Mouse (Mus musculus) erythroblast, adult 5-6 weeks (primary cell): ENCODE measurements around the gene Plxnb2. TPM values are rescaled to one million over a fixed set of nuclear protein-coding genes. Genes with fewer than 3 reads are reported as not detected.

Experiments
- ATAC-seq: replicated peaks from 2 replicates; pipeline ENCODE4 v1.8.0; 2016; ENCODE audit warnings: moderate number of reproducible peaks, mild to moderate bottlenecking, moderate TSS enrichment, inconsistent platforms; ENCODE audit not compliant: poor library complexity, low FRiP score, severe bottlenecking
- total RNA-seq, 2 experiments: library from RNA; stranded (forward) in 1 of 2; stranded (reverse) in 1 of 2; fragments of 150-400 nt in 1 of 2; fragments of 200-764, 138-1000 nt in 1 of 2; gene quantifications; 2 replicates each; pipeline versions ENCODE4 v1.2.3 to v1.2.4; 2015 to 2017; ENCODE audit warnings: low replicate concordance in 2 of 2

Gene Plxnb2
- total RNA-seq (2015; ENCODE audit: low replicate concordance): 9.6 and 14.2 TPM in 2 replicates
- 4.9 and 6.9 TPM in 2 replicates for total RNA-seq (2017; ENCODE audit: low replicate concordance)

DNA sequence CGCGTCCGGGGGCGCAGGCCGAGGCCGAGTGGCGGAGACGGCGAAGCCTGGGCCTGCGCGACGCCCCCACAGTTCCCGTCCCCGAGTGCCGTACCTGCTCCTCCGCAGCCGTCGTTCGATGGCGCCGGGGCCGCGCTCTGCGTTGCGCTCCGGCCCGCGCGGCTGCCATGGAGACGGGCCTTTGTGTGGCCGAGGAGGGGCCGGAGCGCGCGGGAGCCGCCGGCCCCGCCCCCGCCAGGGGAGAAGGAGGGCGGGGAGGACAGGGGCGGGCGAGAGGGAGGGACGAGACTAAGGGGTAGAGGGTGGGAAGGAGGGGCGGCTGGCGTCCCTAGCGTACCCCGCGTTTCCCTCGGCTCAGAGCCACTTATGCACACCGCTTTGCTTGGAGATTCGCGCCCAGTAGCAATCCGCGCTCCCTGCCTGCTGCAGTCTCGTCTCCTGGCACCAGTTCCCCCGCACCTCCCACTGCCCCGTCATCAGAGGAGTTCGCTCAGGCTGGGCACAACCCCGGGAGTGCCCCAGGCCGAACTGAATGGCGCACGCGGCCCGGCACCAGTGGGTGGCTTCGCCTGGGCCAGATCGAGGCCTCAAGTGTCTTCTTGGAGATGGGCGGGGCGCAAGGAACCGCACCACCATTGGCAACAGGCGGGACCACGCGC lies at the start of gene Plxnb2:
TSS of gene Plxnb2 (minus strand) at position 218 of the 659 bp plus-strand sequence.
- no peak for ATAC-seq

DNA sequence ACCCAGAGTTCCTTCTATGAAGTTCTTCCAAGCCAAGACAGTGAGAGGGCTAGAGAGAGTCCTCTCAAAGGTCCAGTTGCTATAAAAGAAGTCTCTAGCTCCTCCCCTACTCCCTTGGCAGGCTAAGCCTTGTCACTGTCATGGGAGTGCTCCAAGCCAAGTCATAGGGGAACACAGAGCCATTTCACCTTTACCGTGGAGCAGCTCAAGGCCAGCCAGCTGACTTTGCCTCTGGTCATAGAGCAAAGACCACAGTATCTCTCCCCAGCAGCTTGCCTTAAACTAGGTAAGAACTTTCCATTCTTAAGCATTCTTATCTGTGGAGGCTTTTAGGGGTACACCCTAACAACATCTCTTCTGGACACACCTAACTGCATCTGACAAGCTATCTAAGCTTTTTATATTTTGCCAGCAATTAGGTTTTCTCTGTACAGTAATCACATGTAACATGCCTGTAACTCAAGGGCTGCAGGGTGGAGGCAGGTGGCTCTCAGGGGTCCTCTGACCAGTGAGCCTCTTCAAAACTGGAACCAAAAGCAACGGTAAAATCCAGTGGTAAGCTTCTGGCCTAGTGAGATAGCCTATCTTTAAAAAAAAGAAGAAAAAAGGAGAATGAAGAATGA lies 35.1 kb upstream of the Plxnb2 start:
- ATAC-seq: peak; percentile 62

DNA sequence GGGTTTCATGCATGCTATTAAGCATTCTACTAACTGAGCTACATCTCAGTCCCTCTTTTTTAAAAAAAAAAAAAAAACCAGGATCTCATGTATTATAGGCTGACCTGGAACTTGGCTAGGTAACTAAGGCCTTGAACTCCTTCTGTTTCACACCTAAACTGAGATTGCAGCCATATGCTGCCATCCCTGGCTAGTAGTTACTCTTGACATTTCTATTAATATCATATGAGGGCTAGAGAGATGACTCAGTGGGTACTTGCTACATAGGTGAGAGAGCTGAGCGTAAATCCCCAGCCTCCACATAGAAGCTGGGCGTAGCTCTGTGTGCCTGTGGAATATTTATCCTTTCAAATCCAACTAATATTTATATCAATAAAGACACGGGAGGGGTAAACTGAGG lies 34.4 kb upstream of the Plxnb2 start:
- ATAC-seq: no peak

DNA sequence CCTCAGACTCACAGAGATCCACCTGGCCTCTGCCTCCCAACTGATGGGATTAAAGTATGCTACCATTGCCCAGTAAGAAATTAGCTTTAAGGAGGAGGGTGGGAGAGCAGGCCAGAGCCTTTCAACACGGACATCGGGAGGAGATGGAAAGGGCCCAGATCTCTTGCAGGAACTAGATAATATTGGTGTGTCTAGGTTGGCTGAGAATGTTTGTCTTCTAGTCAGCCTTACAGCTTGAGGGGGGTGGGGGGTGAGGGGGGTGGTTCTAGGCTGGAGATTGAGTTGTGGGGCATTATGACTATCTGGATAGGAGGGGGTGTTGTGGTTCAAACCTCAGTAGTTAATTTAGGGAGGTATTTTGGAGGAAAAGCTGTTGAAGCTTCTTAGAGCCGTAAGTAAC lies 32.9 kb upstream of the Plxnb2 start:
- ATAC-seq: no peak

DNA sequence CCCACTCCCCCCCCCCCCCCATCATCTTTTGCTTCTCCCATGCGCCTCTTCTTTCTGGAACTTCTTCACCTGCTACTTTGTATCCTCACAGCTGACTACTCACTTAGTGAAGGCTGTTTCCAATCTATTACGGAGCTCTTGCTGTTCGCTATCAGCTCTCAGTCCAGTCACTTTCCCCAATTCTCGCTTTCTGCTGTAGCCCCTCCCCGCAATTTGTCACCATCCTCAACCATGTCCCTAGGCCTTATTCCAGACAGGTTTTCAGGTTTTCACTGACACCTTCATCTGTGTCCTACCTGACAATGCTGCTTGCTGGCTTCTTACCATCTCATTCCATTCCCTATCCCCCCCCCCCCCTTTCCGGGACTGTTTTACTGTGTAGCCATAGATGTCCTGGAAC lies 31.9 kb upstream of the Plxnb2 start:
- ATAC-seq: no peak

DNA sequence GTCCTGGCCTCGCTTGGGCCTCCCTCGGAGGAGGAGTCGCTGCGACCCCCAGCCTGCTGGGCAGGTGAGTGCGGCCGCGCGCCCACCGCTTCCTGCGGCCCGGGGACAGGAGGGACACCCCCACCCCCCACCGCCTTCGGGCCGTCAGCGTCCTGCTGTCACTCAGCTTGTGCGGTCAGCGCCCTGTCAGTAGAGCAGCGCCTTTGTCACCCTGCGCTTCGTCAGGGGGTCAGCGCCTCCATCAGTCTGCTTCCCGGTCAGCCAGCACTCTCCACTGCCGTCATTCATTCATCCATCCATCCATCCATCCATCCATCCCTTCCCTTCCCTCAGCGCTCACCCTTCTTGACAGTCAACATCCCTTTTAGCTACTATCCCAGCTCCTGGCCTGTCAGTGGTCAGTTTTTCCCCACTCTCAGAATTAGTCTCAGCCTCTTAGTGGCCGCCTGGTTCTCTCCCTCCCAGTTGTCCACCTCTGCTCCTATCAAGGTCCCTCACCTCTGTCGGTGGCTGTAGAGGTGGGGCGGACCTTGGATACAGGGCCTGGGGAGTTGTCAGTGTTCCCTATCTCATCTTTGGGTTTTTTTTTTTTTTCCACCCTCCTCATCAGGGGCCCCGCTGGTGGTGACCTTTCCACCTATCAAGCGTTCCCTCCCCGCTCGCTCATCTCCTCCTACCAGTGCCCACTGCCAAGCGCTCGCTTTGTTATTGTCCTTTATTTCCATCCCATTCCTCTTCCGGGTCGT lies 31.3 kb upstream of the Plxnb2 start:
- ATAC-seq: peak; percentile 55

DNA sequence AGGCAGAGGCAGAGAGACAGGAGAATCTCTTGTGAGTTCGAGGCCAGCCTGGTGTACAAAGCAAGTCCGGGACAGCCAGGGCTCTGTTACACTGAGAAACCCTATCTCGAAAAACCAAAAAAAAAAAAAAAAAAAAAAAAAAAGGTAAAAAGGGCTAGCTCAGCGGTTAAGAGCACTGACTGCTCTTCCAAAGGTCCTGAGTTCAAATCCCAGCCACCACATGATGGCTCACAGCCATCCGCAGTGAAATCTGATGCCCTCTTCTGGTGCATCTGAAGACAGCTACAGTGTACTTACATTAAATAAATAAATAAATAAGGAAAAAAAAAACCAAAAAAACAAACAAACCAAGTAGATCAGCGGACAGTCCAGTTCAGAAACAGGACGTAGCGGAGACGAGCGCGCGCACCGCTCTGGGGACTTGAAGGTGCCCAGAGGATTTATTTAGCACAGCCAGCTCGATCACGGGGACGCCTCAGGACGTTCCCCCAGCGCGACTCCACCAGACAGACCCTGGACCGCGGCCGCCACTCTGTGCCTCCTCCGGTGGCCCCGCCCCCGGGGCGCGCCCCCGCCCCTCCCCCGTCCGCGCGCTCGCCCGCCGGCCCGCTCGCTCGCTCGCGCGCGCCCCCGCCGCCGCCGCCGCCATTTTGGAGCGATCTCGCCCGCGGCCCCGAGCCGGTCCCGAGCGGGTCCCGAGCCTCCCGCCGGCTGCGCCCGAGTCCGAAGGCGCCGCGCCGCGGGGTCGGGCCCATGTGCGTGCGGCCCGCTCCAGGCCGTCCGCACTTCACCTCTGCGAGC lies 30.5 kb upstream of the Plxnb2 start, which contains the start of gene Ppp6r2:
TSS of gene Ppp6r2 (plus strand) at position 639 of the 801 bp plus-strand sequence.
- ATAC-seq: peak; percentile 42

DNA sequence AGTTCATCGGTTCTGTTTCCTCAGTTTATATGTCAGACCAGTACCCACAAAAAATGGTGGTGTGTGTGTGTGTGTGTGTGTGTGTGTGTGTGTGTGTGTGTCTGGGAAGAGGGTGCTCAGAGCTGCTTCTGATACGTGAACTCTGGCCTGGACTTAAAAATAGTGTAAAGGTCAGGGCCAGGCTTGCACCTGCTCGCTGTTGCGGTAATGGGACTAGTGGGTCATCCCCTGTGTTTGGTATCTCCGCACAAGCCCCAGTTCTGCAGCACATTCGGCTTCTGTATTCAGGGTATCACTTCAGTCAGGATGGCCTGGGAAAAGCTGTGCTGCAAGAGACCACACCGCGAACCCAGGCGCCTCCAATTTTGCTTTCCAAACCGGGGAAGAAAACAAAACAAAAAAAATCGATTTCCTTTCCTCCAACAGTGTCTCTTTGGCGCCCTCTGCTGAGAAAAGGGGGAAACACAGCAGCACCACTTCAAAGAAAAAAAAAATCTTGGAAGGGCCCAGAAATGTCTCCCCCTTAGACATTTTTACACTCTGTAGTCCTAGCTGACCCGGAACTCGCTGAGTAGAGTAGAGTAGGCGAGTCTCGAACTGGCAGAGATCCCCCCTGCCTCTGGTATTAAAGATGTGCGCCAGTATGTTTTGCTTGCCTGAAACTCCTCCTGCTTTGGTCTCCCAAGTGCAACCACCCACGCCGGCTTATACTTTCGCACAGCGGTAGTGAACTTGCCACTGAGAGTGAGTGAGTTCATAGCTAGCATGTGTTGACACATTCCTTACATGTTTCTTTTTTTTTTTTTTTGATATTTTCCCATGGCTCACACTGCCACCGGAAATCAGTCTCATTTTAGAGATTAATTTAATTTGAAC lies 29.5 kb upstream of the Plxnb2 start:
- peak; percentile 63 for ATAC-seq

DNA sequence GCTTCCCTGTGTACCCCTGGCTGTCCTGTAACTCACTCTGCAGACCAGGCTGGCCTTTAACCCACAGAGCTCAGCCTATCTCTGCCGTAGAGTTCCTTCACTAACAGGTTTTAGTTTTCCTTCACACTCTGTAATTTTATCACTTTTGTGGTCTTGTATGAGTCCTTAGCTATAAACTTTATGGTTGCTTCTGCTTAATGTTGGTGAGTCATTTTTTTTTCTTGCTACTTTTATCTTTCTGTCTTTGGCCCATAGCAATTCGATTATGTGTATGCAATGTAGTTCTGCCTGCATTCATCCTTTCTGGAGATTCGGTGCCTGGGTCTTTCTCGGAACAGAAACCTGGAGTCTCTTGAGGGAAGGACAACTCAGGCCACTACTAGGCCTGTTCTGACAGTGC lies 26.9 kb upstream of the Plxnb2 start:
- no peak for ATAC-seq

DNA sequence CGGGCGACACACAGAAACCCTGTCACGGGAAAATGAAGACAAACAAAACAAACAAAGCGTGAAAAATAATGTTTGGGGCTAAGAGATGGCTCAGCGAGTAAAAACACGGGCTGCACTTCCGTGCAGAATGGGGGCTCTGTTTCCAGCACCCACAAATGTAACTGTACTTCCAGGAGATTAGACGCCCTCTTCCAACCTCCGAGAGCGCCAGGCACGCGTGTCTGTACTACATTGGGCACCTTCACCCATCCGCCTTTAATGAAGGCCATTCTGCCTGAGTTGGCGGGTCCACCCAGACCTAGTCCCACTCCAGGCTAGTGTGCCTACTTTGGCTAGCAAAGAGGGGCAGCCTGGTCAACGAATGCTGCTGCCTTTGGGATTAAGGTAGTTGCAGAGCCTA lies 16.5 kb upstream of the Plxnb2 start:
- ATAC-seq: no peak

DNA sequence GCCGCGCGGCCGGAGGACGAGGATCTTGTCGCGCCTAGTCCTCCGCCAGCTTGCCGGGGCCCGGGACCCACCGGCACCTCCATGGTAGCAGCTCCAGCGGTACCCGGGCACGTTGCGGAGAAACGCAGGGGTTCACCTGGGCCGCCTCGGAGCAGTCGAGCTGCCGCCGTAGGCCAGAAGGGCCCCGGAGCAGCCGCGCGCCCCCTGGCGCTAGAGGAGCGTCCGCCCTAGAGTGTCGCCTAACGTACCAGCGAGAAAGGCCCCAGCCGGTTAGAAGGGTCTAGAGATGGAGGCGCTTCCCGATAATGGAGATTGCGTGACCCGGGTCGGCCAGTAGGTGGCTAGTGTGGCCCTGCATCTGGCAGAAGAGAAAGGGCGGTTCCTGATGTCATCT lies 15.7 kb upstream of the Plxnb2 start, which contains the start of gene Dennd6b:
TSS of gene Dennd6b (minus strand) at position 184 of the 394 bp plus-strand sequence.
- ATAC-seq: peak; percentile 96

DNA sequence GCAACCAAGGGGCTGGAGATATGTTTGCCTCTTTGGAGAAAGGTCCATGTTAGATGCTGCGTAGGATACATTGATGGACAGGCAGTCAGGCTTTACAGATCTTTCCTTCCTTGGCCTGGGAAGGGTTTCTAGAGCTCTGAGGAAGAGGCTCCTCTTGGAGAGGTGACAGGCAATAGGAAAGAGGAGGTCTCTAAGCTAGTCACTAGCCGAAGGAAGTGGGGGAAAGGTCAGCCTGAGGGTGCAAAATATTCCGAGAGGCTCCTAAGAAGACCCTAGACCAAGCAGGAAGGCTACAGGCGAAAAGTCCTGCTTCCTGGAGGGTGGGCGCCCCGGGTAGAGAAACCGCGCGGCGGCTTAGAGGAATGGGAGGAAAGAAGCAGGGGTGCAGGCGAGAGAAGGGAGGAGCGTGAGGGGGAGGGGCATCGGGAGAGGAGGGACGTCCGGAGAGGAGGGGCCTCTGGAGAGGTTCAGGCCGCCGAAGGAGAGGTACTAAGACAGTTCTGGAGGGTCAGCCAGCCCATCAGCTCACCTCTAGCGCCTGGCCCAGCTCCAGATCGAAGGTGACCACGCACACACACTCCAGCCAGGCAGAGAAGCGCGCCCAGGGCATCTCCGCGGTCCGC lies 15.2 kb upstream of the Plxnb2 start:
- ATAC-seq: peak; percentile 93

DNA sequence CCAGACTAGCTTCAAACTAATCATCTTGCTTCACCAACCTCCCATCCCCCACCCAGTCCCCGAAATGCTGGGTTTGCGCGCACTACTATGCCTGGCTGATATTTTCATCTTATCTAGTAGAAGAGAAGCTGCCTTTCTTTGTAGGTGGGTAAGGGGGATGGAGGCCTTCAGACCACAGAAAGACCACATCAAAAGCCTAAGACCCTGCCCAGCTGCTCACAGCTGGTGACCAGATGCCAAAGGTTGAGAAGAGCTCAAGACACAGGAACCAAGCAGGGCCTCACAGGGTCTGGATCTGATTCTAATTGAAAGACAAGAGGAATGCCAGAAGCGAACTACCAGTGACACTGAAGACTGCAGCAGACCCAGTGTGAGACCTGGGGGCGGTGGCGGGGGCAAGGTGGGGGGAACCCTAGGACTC lies 14.7 kb upstream of the Plxnb2 start:
- no peak for ATAC-seq

DNA sequence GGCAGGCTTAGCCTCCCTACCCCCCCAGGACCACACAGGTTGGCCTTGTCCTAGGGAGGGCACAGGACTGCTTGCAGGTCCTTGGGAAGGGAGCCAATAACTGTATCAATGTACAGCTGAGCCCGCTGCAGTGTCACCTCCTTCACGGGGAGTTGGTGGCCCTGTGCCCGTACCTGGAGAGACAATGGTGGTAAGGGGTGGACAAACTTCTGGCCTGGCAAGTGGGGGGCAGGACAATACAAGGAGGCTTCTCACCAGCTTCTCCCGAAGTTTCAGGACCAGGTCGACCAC lies 4.3 kb upstream of the Plxnb2 start:
- no peak for ATAC-seq

DNA sequence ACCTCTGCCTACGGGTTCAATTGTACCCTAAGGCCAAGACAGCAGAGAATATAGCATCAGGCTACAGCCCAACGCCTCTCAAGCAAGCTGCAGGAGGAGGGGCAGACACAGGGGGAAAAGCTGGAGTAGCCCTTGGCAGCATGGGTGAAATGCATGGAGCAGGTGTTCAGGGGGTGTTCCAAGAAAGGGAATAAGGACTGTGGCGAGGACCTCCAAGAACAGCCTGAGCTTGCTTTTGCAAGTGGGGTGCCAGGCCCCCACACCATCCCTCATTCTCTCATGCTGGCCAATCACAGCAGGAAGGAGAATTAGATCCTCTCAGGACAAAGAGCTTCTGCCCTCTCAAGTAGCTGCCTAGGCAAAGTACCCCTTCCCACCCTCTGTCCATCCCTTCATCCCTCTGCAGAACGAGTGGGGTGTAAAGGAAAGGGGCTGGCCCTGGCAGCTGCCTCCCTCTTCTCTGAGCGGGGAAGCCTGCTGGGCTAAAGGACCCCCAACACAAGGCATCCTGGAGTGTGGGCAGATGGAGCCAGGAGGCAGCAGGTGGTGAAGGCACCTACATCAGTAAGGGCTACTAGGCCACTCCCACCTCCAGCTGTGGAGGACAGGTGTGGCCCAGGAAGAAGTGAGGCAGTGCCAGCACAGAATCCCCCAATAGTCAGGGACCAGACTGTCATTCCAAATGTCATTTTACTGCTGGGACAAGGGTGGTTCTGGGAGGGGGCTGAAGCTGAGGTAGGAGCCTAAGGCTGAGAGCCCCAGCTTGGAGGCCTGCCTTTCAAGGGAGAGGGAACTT lies 3.8 kb upstream of the Plxnb2 start:
- no peak for ATAC-seq

DNA sequence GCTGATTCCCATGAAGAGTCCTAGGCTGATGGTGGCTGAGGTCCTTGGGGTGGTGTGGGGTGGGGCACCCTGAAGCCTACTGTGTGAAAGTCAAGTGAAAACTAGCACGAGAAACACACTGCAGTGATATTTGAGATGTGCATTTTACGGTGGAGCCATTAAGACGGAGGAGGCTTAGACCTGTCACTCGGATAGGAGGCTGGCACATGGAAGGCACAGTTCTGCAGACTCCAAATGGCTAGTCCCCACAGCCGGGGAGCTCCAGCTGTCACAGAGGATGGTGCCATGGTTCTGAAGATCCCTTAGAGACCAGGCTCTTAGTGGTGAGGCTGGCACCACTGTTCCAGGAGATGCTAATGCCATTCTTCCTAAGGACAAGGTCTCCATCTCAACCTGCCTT lies 2.3 kb upstream of the Plxnb2 start:
- no peak for ATAC-seq

DNA sequence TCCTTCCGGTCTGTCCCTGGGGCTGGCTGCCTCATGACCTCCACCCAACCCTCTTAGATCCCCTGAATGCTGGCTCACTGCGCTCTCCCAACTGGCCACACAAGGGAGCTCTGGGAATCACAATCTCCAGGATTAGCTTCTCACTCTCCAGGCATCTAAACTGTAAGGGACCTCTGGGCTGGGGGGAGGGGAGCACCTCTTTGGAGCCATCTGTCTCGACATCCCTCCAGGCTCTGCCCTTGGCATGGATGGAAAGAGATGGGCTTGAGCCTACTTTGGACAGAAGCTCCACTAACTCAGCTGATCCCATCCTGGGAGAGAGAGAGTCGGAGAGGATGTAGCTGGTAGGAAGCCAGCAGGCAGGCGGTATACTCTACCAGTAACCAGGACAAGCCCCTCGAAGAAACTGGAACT lies 1.7 kb upstream of the Plxnb2 start:
- no peak for ATAC-seq
